In genomic region chrX:13214275-13214674, GRCm38 (mm10) we compare ENCODE assay signal across 11 mouse cellular contexts.
A peak's percentile ranks its signal among the peaks of the same experiment; 100 is the strongest.
DNase-seq lines count a peak whose midpoint lies in the region; ATAC-seq and TF ChIP-seq lines count a peak whose summit lies in the region.
"Had no signal": no experiment of that assay in that cellular context is flagged by ENCODE, and none has a peak within 500 bp of the region (broad histone marks: within the 10 kb centered on the region; RNA-seq: fewer than 3 reads in every experiment).

No protein-coding gene starts in this region.

- no peaks in the 10 kb centered on the region for H3K36me3 ChIP-seq in forebrain, embryonic 10.5 days (replicated peaks)
- H3K36me3 ChIP-seq in forebrain, embryonic 11.5 days (ENCODE audit: control insufficient read depth, insufficient read depth, low read length): no peaks in the 10 kb centered on the region
- H3K36me3 ChIP-seq in lung, embryonic 14.5 days (ENCODE audit: insufficient read depth): no peaks in the 10 kb centered on the region
- H3K36me3 ChIP-seq: embryonic facial prominence, embryonic 13.5 days had no signal

- DNase-seq in forebrain, embryonic 10.5 days (ENCODE audit: extremely low spot score, low spot score): peak; percentile 25
- DNase-seq in forebrain, embryonic 11.5 days (ENCODE audit: low spot score): no peak
- peak; percentile 50 for DNase-seq in lung, embryonic 14.5 days
- DNase-seq in lung, adult 18-20 months: no peak
- DNase-seq in ZHBTc4 (ENCODE audit: low read depth, low spot score) (peak; percentile 79), MN1 (ENCODE audit: low spot score) (no peak)
- DNase-seq in thymus, postnatal 0 days (ENCODE audit: low spot score): peak; percentile 51
- DNase-seq in gastrocnemius, adult 18-20 months (ENCODE audit: low spot score): no peak
- DNase-seq: gastrocnemius, postnatal 36 days; kidney, adult 8-10 months had no signal

- TF ChIP-seq CTCF in lung, embryonic 14.5 days (IDR thresholded peaks at IDR 0.05; ENCODE audit: low read depth): peak; percentile 34; the same call in 1 of the 2 replicates

- H3K4me1 ChIP-seq in forebrain, embryonic 10.5 days: no peaks in the 10 kb centered on the region
- H3K4me1 ChIP-seq in forebrain, embryonic 11.5 days (replicated peaks; ENCODE audit: control insufficient read depth, insufficient read depth, low read length): no peaks in the 10 kb centered on the region
- no peaks in the 10 kb centered on the region for H3K4me1 ChIP-seq in lung, embryonic 14.5 days (ENCODE audit: insufficient read depth)
- H3K4me1 ChIP-seq: embryonic facial prominence, embryonic 13.5 days had no signal

- no peak overlapping the region for H3K4me3 ChIP-seq in forebrain, embryonic 10.5 days
- H3K4me3 ChIP-seq in forebrain, embryonic 11.5 days (ENCODE audit: low read depth, low read length): no peak overlapping the region
- no peak overlapping the region for H3K4me3 ChIP-seq in lung, embryonic 14.5 days (ENCODE audit: low read depth, low read length)
- H3K4me3 ChIP-seq: embryonic facial prominence, embryonic 13.5 days had no signal

- no peak for ATAC-seq in forebrain, embryonic 11.5 days (replicated peaks; ENCODE audit: low FRiP score)
- no peak for ATAC-seq in lung, embryonic 14.5 days (ENCODE audit: insufficient read depth)

- 73% methylated on average over 1 of the region's 1 CpGs for WGBS in forebrain, embryonic 10.5 days
- 77% methylated on average over 1 of the region's 1 CpGs for WGBS in forebrain, embryonic 11.5 days
- WGBS in lung, embryonic 14.5 days: 61% methylated on average over 1 of the region's 1 CpGs

- H3K27me3 ChIP-seq in forebrain, embryonic 10.5 days (ENCODE audit: poor library complexity, severe bottlenecking): peaks cover 28% of the 10 kb centered on the region
- no peaks in the 10 kb centered on the region; the same call in none of the 2 replicates for H3K27me3 ChIP-seq in forebrain, embryonic 11.5 days (ENCODE audit: control insufficient read depth, insufficient read depth, low read length)
- H3K27me3 ChIP-seq in lung, embryonic 14.5 days (ENCODE audit: insufficient read depth, low read length): no peaks in the 10 kb centered on the region
- H3K27me3 ChIP-seq: embryonic facial prominence, embryonic 13.5 days had no signal

- no peaks in the 10 kb centered on the region for H3K9me3 ChIP-seq in forebrain, embryonic 10.5 days
- no peaks in the 10 kb centered on the region for H3K9me3 ChIP-seq in forebrain, embryonic 11.5 days (ENCODE audit: control insufficient read depth, low read length)
- no peaks in the 10 kb centered on the region for H3K9me3 ChIP-seq in lung, embryonic 14.5 days (ENCODE audit: low read depth, low read length)
- H3K9me3 ChIP-seq: embryonic facial prominence, embryonic 13.5 days had no signal

- no peak overlapping the region for H3K9ac ChIP-seq in forebrain, embryonic 11.5 days (ENCODE audit: low read length)
- no peak overlapping the region for H3K9ac ChIP-seq in lung, embryonic 14.5 days
- H3K9ac ChIP-seq: embryonic facial prominence, embryonic 13.5 days had no signal

- H3K4me2 ChIP-seq in forebrain, embryonic 11.5 days (ENCODE audit: low read depth, low read length, severe bottlenecking): no peak overlapping the region
- no peak overlapping the region for H3K4me2 ChIP-seq in lung, embryonic 14.5 days
- H3K4me2 ChIP-seq: embryonic facial prominence, embryonic 13.5 days had no signal

- H3K27ac ChIP-seq in forebrain, embryonic 10.5 days: no peak overlapping the region
- no peak overlapping the region for H3K27ac ChIP-seq in forebrain, embryonic 11.5 days (ENCODE audit: low read depth, low read length)
- no peak overlapping the region for H3K27ac ChIP-seq in lung, embryonic 14.5 days (ENCODE audit: low read depth)
- H3K27ac ChIP-seq: embryonic facial prominence, embryonic 13.5 days had no signal

Comparison
In these comparisons a context has a peak if more than half of its experiments do, and no peak if none do; other contexts are left out.
1. DNase-seq: peak in forebrain, embryonic 10.5 days (single experiment), lung, embryonic 14.5 days (single experiment), ZHBTc4 (single experiment) and thymus, postnatal 0 days (single experiment); none in forebrain, embryonic 11.5 days (single experiment), lung, adult 18-20 months (0 of 2), gastrocnemius, adult 18-20 months (single experiment) and MN1 (single experiment).